Mouse (Mus musculus) brain, adult 10 weeks (tissue): Measurements from ENCODE around the gene Oxct1. TPM values are rescaled to one million over a fixed set of nuclear protein-coding genes. Genes with fewer than 3 reads are reported as not detected.

Experiments
- polyA plus RNA-seq: library from polyadenylated mRNA; stranded (reverse); fragments of 350-450 nt; fragmentation: Illumina TruSeq; extraction: RNeasy Lipid Tissue Mini Kit (QIAGEN cat#74804); gene quantifications from one replicate; pipeline ENCODE4 v1.2.3, GENCODE M21; 2015; ENCODE audit warnings: low read depth, low replicate concordance

The Oxct1 gene
- 261 TPM for polyA plus RNA-seq

DNA sequence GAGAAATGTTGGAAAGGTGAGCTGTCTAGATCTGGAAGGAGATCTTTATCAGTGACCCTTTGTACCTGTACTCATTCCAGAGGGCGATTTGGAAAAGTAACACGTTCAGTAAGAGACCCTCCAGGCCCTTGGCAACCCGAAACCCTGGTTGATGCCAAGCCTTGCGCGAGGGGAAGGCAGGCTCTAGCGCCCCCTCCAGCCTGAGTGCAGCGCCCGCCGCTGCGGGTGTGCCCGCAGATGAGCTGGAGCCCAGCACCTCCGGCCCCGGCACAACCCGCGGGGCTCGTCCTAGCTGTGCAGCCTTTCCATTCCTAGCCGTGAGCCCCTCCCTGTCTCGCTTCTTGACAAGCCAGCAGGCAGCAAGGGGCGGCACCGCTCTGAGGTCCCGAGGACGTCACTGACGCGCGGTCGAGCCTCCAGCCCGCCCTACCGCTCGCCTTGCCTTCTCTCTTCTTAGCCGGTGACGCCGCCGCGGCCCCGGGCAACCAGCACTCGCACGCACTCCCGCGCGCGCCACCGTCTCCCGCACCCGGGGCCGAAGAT, at the start of gene Oxct1:
Gene Oxct1 (plus strand): TSS at position 153 of the 543 bp plus-strand sequence.

DNA sequence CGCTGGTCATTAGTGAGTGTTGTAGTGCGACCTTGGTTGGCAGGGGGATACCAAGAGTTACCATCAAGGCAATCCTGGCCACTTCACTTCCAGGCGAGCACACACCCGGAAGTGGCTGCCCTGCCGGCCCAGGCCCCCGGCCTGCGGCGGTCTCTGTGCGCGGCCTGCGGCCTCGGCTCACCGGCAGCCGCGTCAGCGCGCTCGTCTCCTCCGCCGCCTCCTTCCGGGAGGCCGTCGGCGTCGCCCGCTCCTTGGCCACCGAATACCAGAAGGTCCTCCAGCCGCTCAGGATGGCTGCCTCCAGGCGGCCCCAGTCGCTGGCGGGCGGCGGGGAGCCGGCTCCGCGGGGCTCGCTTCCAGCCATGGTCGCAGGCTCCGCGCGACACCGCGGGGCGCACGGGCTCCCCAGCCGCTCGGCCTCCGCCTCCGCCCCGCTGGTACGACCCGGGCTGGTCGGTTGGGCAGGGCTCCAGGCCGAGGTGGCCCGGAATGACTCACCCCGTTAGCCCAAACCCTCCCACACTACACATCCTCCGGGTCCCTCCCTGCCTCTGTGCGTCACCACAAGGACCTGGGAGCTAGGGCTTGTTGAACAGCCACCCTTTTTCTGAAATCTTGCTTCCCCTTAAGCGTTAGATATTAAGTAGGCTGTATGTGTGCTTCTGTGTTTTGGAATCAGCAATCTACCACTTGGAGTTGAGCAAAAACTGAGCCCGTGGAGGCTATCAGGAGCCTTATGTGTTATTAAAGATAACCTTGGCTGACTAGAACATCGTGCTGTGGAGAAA, 46.9 kb upstream of the Oxct1 start, which contains the start of gene Fbxo4:
Gene Fbxo4 (minus strand): TSS at position 513 of the 788 bp plus-strand sequence.

DNA sequence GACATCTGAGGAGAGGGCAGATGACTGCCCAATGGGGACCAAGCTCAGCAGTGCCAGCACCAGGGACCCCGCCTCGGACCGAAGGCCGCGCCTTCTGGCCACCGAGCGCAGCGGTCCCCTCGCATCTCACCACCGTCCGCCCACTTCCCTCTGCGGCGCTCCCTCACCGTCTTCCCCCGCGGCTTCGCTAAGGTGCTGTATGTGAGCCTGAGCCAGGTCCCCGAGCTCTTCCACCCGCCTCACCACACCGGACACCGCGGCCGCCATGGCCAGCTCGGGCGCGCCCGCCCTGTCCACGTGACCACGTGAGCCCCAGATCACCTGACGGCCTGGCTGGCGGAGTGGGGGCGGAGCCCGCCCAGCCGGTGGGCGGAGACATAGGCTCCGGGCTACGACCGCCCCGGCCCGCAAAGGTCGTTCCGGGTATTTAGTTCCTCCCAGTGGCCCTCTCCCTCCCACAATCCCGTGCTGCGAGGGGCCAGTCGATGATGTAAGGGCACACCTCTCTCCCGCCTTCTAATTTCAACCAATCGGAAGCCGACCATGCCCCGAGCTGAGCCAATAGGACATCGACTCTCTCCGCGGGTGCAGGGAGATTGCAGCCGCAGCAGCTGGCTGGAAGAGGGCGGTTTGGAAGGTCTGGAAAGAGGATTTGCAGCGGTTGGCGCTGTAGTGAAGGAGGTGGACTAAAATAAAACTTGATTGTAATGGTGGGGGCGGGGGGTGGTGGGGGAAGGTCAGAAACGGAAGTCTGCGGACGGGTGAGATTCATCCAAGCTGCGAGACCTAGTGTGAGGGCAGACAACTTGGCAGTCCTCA, 30.5 kb upstream of the Oxct1 start, which contains the start of gene AW549877:
Gene AW549877 (minus strand): TSS at position 297 of the 819 bp plus-strand sequence.

Other genes starting within 250 kb of the Oxct1 start
- gene Fbxo4, start 46.8 kb upstream of the Oxct1 start, polyA plus RNA-seq: 9.5 TPM
- 41.0 TPM for gene AW549877, start 30.6 kb upstream of the Oxct1 start, polyA plus RNA-seq